Comparison of ENCODE assay signal across 9 mouse cellular contexts in genomic region chr9:101080046-101080685, GRCm38 (mm10). TPM values are rescaled to one million over a fixed set of nuclear protein-coding genes. Genes with fewer than 3 reads are reported as not detected.
DNase-seq lines count a peak whose midpoint lies in the region; ATAC-seq and TF ChIP-seq lines count a peak whose summit lies in the region.
"Had no signal": no experiment of that assay in that cellular context is flagged by ENCODE, and none has a peak within 500 bp of the region (broad histone marks: within the 10 kb centered on the region; RNA-seq: fewer than 3 reads in every experiment).

No protein-coding gene starts in this region.

- H3K4me1 ChIP-seq in intestine, embryonic 14.5 days (replicated peaks; ENCODE audit: control insufficient read depth, insufficient read depth, low read length): peaks cover 25% of the 10 kb centered on the region
- H3K4me1 ChIP-seq in intestine, embryonic 16.5 days (ENCODE audit: control insufficient read depth, insufficient read depth, low read length): peaks cover 19% of the 10 kb centered on the region
- peaks cover 32% of the 10 kb centered on the region for H3K4me1 ChIP-seq in G1E (ENCODE audit: insufficient read depth, low read depth, low read length)
- H3K4me1 ChIP-seq in forebrain, postnatal 0 days (ENCODE audit: insufficient read depth): peaks cover 25% of the 10 kb centered on the region

- no peak overlapping the region for H3K4me3 ChIP-seq in intestine, embryonic 14.5 days (ENCODE audit: low read depth, low read length)
- no peak overlapping the region for H3K4me3 ChIP-seq in intestine, embryonic 16.5 days (ENCODE audit: low read length)
- peak overlapping the region; percentile 23; the same call in 1 of the 2 replicates for H3K4me3 ChIP-seq in G1E (ENCODE audit: low read depth, low read length)
- no peak overlapping the region for H3K4me3 ChIP-seq in forebrain, postnatal 0 days (ENCODE audit: low read depth, low read length)

- H3K36me3 ChIP-seq in intestine, embryonic 14.5 days (ENCODE audit: control insufficient read depth, insufficient read depth, low read length): 0 out of 2 replicates have a peak, but pooled peaks cover 3% of the 10 kb centered on the region
- no peaks in the 10 kb centered on the region for H3K36me3 ChIP-seq in intestine, embryonic 16.5 days (ENCODE audit: control insufficient read depth, insufficient read depth, low read length)
- H3K36me3 ChIP-seq in G1E (replicated peaks): peaks cover 57% of the 10 kb centered on the region
- H3K36me3 ChIP-seq in forebrain, postnatal 0 days (ENCODE audit: insufficient read depth): no peaks in the 10 kb centered on the region

- H3K27ac ChIP-seq in intestine, embryonic 14.5 days (ENCODE audit: low read depth): no peak overlapping the region
- no peak overlapping the region for H3K27ac ChIP-seq in intestine, embryonic 16.5 days (ENCODE audit: low read length)
- H3K27ac ChIP-seq in forebrain, postnatal 0 days (ENCODE audit: low read depth, low read length): no peak overlapping the region

- no peaks in the 10 kb centered on the region for H3K27me3 ChIP-seq in intestine, embryonic 14.5 days (replicated peaks; ENCODE audit: control insufficient read depth, insufficient read depth, low read length)
- no peaks in the 10 kb centered on the region for H3K27me3 ChIP-seq in intestine, embryonic 16.5 days (replicated peaks; ENCODE audit: control insufficient read depth, insufficient read depth, low read length)
- H3K27me3 ChIP-seq in G1E (ENCODE audit: insufficient read depth, low read length): no peaks in the 10 kb centered on the region
- H3K27me3 ChIP-seq in forebrain, postnatal 0 days (ENCODE audit: insufficient read depth, low read length): no peaks in the 10 kb centered on the region

- peak; percentile 28 for DNase-seq in intestine, embryonic 14.5 days (ENCODE audit: low spot score)
- DNase-seq in G1E (ENCODE audit: low spot score): no peak
- DNase-seq in forebrain, postnatal 0 days: no peak
- DNase-seq in lung, postnatal 14 days: peak; percentile 31
- DNase-seq in testis, postnatal 10 days (ENCODE audit: low spot score): no peak
- no peak for DNase-seq in right cerebral cortex, postnatal 10 days (ENCODE audit: low spot score in 2 of 2)
- DNase-seq in thymus, adult 18-20 months: no peak
- DNase-seq: heart, postnatal 36 days had no signal

- H3K4me2 ChIP-seq in intestine, embryonic 14.5 days (ENCODE audit: low read length): no peak overlapping the region
- H3K4me2 ChIP-seq in intestine, embryonic 16.5 days (ENCODE audit: low read depth, low read length): no peak overlapping the region
- H3K4me2 ChIP-seq in forebrain, postnatal 0 days (ENCODE audit: low read depth): 0 out of 2 replicates have a peak overlapping the region, but pooled peaks have one; percentile 87

- WGBS in intestine, embryonic 14.5 days: 59% methylated on average over 3 of the region's 3 CpGs
- WGBS in intestine, embryonic 16.5 days: 55% methylated on average over 3 of the region's 3 CpGs
- 49% methylated on average over 3 of the region's 3 CpGs for WGBS in forebrain, postnatal 0 days

- no peak overlapping the region for H3K9ac ChIP-seq in intestine, embryonic 14.5 days (ENCODE audit: low read length)
- H3K9ac ChIP-seq in intestine, embryonic 16.5 days (ENCODE audit: low read depth, low read length): no peak overlapping the region
- H3K9ac ChIP-seq in forebrain, postnatal 0 days: no peak overlapping the region

- no peak for ATAC-seq in intestine, embryonic 14.5 days (replicated peaks; ENCODE audit: low FRiP score, low TSS enrichment, low read depth)
- no peak for ATAC-seq in intestine, embryonic 16.5 days
- ATAC-seq in G1E (ENCODE audit: extremely low read depth, insufficient number of reproducible peaks, low FRiP score, poor library complexity, severe bottlenecking): no peak
- ATAC-seq in forebrain, postnatal 0 days: peak; percentile 42; the same call in 1 of the 2 replicates

- no peak for TF ChIP-seq CTCF in G1E (IDR thresholded peaks at IDR 0.05; ENCODE audit: low read depth, low read length)
- TF ChIP-seq CTCF in forebrain, postnatal 0 days (IDR thresholded peaks at IDR 0.05; ENCODE audit: low read depth): peak; percentile 29; the same call in 1 of the 2 replicates

- H3K9me3 ChIP-seq in intestine, embryonic 14.5 days (ENCODE audit: control insufficient read depth, low read length): no peaks in the 10 kb centered on the region
- no peaks in the 10 kb centered on the region for H3K9me3 ChIP-seq in intestine, embryonic 16.5 days (ENCODE audit: control insufficient read depth, low read length)
- H3K9me3 ChIP-seq in G1E (replicated peaks): no peaks in the 10 kb centered on the region
- H3K9me3 ChIP-seq in forebrain, postnatal 0 days (ENCODE audit: low read length): no peaks in the 10 kb centered on the region

RNA-seq across cellular contexts. Expression of gene Msl2, which starts 6.3 kb away (rescaled TPM):
- 5.8 and 7.0 TPM in 2 replicates for polyA plus RNA-seq in intestine, embryonic 14.5 days (2014; fragmentation: Nextera tagmentation; extraction: Ambion mirVana)
- polyA plus RNA-seq in intestine, embryonic 16.5 days (2015; fragmentation: Nextera tagmentation; extraction: Ambion mirVana): 2.6 TPM in 2 replicates
- 111 and 126 TPM in 2 replicates for total RNA-seq in G1E (2014; fragmentation: Nextera tagmentation)
- 29.1 and 29.6 TPM in 2 replicates for total RNA-seq in G1E (2017)
- 21.7 and 24.9 TPM in 2 replicates for polyA plus RNA-seq in G1E (2012)
- total RNA-seq in forebrain, postnatal 0 days (2014; rRNA removed): 27.0 and 33.9 TPM in 2 replicates
- 3.6 and 4.9 TPM in 2 replicates for polyA plus RNA-seq in forebrain, postnatal 0 days (2015; fragmentation: Nextera tagmentation; extraction: Ambion mirVana)

RNA-seq across cellular contexts. Expression of gene Pccb, which starts 45.5 kb away (rescaled TPM):
- polyA plus RNA-seq in intestine, embryonic 14.5 days (2014; fragmentation: Nextera tagmentation; extraction: Ambion mirVana): 24.7 and 26.4 TPM in 2 replicates
- 29.8 and 30.9 TPM in 2 replicates for polyA plus RNA-seq in intestine, embryonic 16.5 days (2015; fragmentation: Nextera tagmentation; extraction: Ambion mirVana)
- 11.2 and 15.5 TPM in 2 replicates for total RNA-seq in G1E (2014; fragmentation: Nextera tagmentation)
- total RNA-seq in G1E (2017): 14.0 and 15.2 TPM in 2 replicates
- polyA plus RNA-seq in G1E (2012): 51.1 and 55.5 TPM in 2 replicates
- 49.3 and 50.9 TPM in 2 replicates for total RNA-seq in forebrain, postnatal 0 days (2014; rRNA removed)
- polyA plus RNA-seq in forebrain, postnatal 0 days (2015; fragmentation: Nextera tagmentation; extraction: Ambion mirVana): 27.2 and 29.3 TPM in 2 replicates

Comparison
In these comparisons a context has a peak if more than half of its experiments do, and no peak if none do; other contexts are left out.
1. DNase-seq: peak in intestine, embryonic 14.5 days (single experiment) and lung, postnatal 14 days (single experiment); none in G1E (single experiment), forebrain, postnatal 0 days (single experiment), testis, postnatal 10 days (single experiment), right cerebral cortex, postnatal 10 days (0 of 2) and thymus, adult 18-20 months (0 of 2).